Mouse (Mus musculus): Measurements from ENCODE around the gene Akr1c19. TPM values are rescaled to one million over a fixed set of nuclear protein-coding genes. Genes with fewer than 3 reads are reported as not detected.

Gene Akr1c19
- polyA plus RNA-seq, 1 experiment from 2014 or later: 45.6 TPM

GRCm38 (mm10) chr13:4296991-4297390, 68.5 kb downstream of the Akr1c19 start:
- H3K9ac ChIP-seq (ENCODE audit: low read depth, low read length): no peak overlapping the region
- H3K4me3 ChIP-seq (ENCODE audit: low read depth, low read length): no peak overlapping the region
- no peaks in the 10 kb centered on the region for H3K9me3 ChIP-seq (ENCODE audit: control insufficient read depth, low read length)
- ATAC-seq (replicated peaks; ENCODE audit: low FRiP score) (no peak), DNase-seq (ENCODE audit: low spot score) (no peak)
- no peaks in the 10 kb centered on the region for H3K36me3 ChIP-seq (ENCODE audit: control insufficient read depth, insufficient read depth, low read length)
- 90% methylated on average over 4 of the region's 4 CpGs for WGBS
- no peaks in the 10 kb centered on the region for H3K4me1 ChIP-seq (replicated peaks; ENCODE audit: control insufficient read depth, insufficient read depth, low read length)
- no peak overlapping the region for H3K27ac ChIP-seq (ENCODE audit: low read depth, low read length)
- H3K27me3 ChIP-seq (replicated peaks; ENCODE audit: control insufficient read depth, insufficient read depth, low read length): no peaks in the 10 kb centered on the region
- H3K4me2 ChIP-seq: no peak overlapping the region

Other genes starting within 250 kb of the Akr1c19 start
- gene Akr1c14, start 179.7 kb upstream of the Akr1c19 start, polyA plus RNA-seq (2014; fragmentation: Nextera tagmentation; extraction: Ambion mirVana): 0.51 and 0.58 TPM in 2 replicates
- 0.39 and 0.47 TPM in 2 replicates for gene Akr1c18, start 78.0 kb upstream of the Akr1c19 start, polyA plus RNA-seq (2014; fragmentation: Nextera tagmentation; extraction: Ambion mirVana)
- gene Akr1c13, start 37.5 kb upstream of the Akr1c19 start, polyA plus RNA-seq (2014; fragmentation: Nextera tagmentation; extraction: Ambion mirVana): 29.3 and 32.8 TPM in 2 replicates
- gene Akr1c12, start 50.7 kb downstream of the Akr1c19 start, polyA plus RNA-seq (2014; fragmentation: Nextera tagmentation; extraction: Ambion mirVana): 16.7 and 17.8 TPM in 2 replicates
- gene Akr1c6, start 205.6 kb downstream of the Akr1c19 start, polyA plus RNA-seq (2014; fragmentation: Nextera tagmentation; extraction: Ambion mirVana): not detected in 2 replicates